Mouse (Mus musculus): Measurements from ENCODE around the gene Miga2. TPM values are rescaled to one million over a fixed set of nuclear protein-coding genes. Genes with fewer than 3 reads are reported as not detected.

Gene Miga2
- polyA plus RNA-seq (2015; fragmentation: Nextera tagmentation; extraction: Ambion mirVana) = 13.8 and 14.9 TPM in 2 replicates

DNA sequence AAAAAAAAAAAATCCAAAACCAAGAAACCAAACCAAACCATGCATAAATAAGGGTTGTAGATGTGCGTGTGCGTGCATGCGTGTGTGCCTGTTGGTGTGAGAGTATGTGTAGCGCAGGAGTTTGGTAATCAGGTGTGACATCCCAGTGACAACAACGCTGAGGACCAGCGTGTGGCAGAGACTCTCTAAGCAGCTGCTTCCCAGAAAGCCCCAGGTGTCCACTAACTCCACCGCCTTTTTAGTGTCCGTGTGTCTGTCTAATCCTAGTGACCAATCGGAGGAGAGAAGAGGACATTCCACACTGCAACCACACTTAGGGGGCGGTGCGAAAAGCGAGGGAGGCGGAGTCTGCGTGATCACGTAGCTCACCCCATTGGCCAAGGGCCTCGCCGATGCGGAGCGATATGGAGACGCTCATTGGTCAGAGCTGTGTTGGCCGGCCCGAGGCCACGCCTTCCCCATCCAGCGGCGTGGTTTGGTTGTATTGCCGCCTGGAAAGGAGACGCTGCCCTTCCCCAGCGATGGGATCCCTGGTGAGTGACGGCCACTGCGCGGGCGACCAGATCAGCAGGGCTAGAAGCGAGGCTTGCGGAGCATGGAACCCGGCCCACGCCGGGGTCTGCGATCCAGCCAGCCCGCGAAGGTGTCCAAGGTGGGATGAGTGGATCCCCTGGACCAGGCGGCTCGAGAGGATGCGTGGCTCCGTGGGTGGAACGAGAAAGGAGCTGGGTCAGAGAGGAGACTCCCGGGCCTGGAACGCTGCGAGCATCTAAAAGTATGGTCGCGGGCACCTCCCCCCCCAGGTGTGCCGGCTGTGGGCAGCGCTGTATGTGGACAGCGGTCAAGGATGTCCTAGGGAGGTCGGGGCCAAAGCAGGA lies at the start of gene Miga2:
TSS of gene Miga2 (plus strand) at position 461 of the 878 bp plus-strand sequence.
- Histone ChIP-seq H3K27me3 (replicated peaks; ENCODE audit: insufficient read depth, low read length) (no peaks in the 10 kb centered on the region), H3K4me1 (ENCODE audit: insufficient read depth, low read depth, low read length) (peaks cover 11% of the 10 kb centered on the region; the same call in 1 of the 2 replicates), H3K9ac (replicated peaks; ENCODE audit: low read depth) (peak within 1 kb of the TSS; percentile 61), H3K4me3 (ENCODE audit: low read depth, low read length) (peak within 1 kb of the TSS; percentile 64), H3K9me3 (ENCODE audit: low read length) (no peaks in the 10 kb centered on the region), H3K4me2 (replicated peaks; ENCODE audit: low read depth, low read length) (peak within 1 kb of the TSS; percentile 76), H3K27ac (ENCODE audit: low read length) (0 out of 2 replicates have a peak within 1 kb of the TSS, but pooled peaks have one; percentile 2), H3K36me3 (ENCODE audit: insufficient read depth, low read length) (peaks cover 4% of the 10 kb centered on the region; the same call in 1 of the 2 replicates)
- TF ChIP-seq CTCF (IDR thresholded peaks at IDR 0.05) (peak; percentile 8; the same call in 1 of the 2 replicates), EP300 (IDR thresholded peaks at IDR 0.05) (no peak)
- under 1% methylated on average over 54 of the region's 54 CpGs for WGBS
- ATAC-seq (peak; percentile 98), DNase-seq (ENCODE audit: low spot score) (peak; percentile 99)

DNA sequence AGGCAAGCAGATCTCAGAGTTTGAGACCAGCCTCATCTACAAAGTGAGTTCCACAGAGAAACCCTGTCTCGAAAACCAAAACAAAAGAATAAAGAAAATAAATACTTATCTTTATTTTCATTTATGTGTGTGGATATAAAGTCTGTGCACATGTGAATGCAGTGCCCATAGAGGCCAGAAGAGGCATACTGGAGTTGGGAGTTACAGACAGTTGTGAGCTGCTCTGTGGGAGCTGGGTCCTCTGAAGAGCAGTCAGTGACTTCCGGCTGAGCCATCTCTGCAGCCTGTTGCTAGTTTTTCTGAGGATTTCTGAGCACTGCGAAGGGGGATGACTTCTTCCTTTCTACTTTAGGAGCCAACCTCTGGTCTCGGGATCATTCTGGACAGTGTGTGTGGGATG lies 47.9 kb upstream of the Miga2 start:
- 88% methylated on average over 4 of the region's 4 CpGs for WGBS
- peak; percentile 31 for TF ChIP-seq CTCF (IDR thresholded peaks at IDR 0.05)
- TF ChIP-seq EP300 (IDR thresholded peaks at IDR 0.05) = no peak
- no peaks in the 10 kb centered on the region for H3K4me1 ChIP-seq (ENCODE audit: insufficient read depth, low read depth, low read length)
- H3K9me3 ChIP-seq (ENCODE audit: low read length) = no peaks in the 10 kb centered on the region
- DNase-seq (ENCODE audit: low spot score) (no peak), ATAC-seq (no peak)
- no peaks in the 10 kb centered on the region for H3K27me3 ChIP-seq (replicated peaks; ENCODE audit: insufficient read depth, low read length)
- no peak overlapping the region for H3K9ac ChIP-seq (replicated peaks; ENCODE audit: low read depth)
- peaks cover 33% of the 10 kb centered on the region for H3K36me3 ChIP-seq (ENCODE audit: insufficient read depth, low read length)
- no peak overlapping the region for H3K4me3 ChIP-seq (ENCODE audit: low read depth, low read length)
- no peak overlapping the region for H3K4me2 ChIP-seq (replicated peaks; ENCODE audit: low read depth, low read length)
- H3K27ac ChIP-seq (ENCODE audit: low read length) = no peak overlapping the region

GRCm38 (mm10) chr2:30316955-30317354 lies 47.1 kb upstream of the Miga2 start:
- no peak for TF ChIP-seq EP300 (IDR thresholded peaks at IDR 0.05)
- TF ChIP-seq CTCF (IDR thresholded peaks at IDR 0.05) = no peak
- H3K9ac ChIP-seq (replicated peaks; ENCODE audit: low read depth) = no peak overlapping the region
- no peak overlapping the region for H3K4me2 ChIP-seq (replicated peaks; ENCODE audit: low read depth, low read length)
- H3K27ac ChIP-seq (ENCODE audit: low read length) = no peak overlapping the region
- DNase-seq (ENCODE audit: low spot score) (no peak), ATAC-seq (no peak)
- WGBS = 94% methylated on average over 5 of the region's 5 CpGs
- no peaks in the 10 kb centered on the region for H3K9me3 ChIP-seq (ENCODE audit: low read length)
- H3K4me3 ChIP-seq (ENCODE audit: low read depth, low read length) = no peak overlapping the region
- no peaks in the 10 kb centered on the region for H3K27me3 ChIP-seq (replicated peaks; ENCODE audit: insufficient read depth, low read length)
- no peaks in the 10 kb centered on the region for H3K4me1 ChIP-seq (ENCODE audit: insufficient read depth, low read depth, low read length)
- H3K36me3 ChIP-seq (ENCODE audit: insufficient read depth, low read length) = peaks cover 33% of the 10 kb centered on the region

GRCm38 (mm10) chr2:30319260-30319659 lies 44.8 kb upstream of the Miga2 start:
- peaks cover 41% of the 10 kb centered on the region for H3K36me3 ChIP-seq (ENCODE audit: insufficient read depth, low read length)
- TF ChIP-seq CTCF (IDR thresholded peaks at IDR 0.05) (0 out of 2 replicates have a peak, but pooled peaks have one; percentile 4), EP300 (IDR thresholded peaks at IDR 0.05) (no peak)

GRCm38 (mm10) chr2:30323111-30323510 lies 40.9 kb upstream of the Miga2 start:
- Histone ChIP-seq H3K36me3 (ENCODE audit: insufficient read depth, low read length) (peaks cover 29% of the 10 kb centered on the region; the same call in 1 of the 2 replicates), H3K9me3 (ENCODE audit: low read length) (no peaks in the 10 kb centered on the region), H3K4me1 (ENCODE audit: insufficient read depth, low read depth, low read length) (no peaks in the 10 kb centered on the region), H3K27ac (ENCODE audit: low read length) (no peak overlapping the region), H3K4me2 (replicated peaks; ENCODE audit: low read depth, low read length) (no peak overlapping the region), H3K4me3 (ENCODE audit: low read depth, low read length) (no peak overlapping the region), H3K27me3 (replicated peaks; ENCODE audit: insufficient read depth, low read length) (no peaks in the 10 kb centered on the region), H3K9ac (replicated peaks; ENCODE audit: low read depth) (no peak overlapping the region)
- no peak for TF ChIP-seq EP300 (IDR thresholded peaks at IDR 0.05)
- no peak for TF ChIP-seq CTCF (IDR thresholded peaks at IDR 0.05)
- no peak for DNase-seq (ENCODE audit: low spot score)
- no peak for ATAC-seq
- 95% methylated on average over 7 of the region's 7 CpGs for WGBS

More at GRCm38 (mm10) chr2:30319260-30319659, 44.8 kb upstream of the Miga2 start:
- 65% methylated on average over 4 of the region's 4 CpGs for WGBS
- H3K9ac ChIP-seq (replicated peaks; ENCODE audit: low read depth) = no peak overlapping the region
- H3K4me3 ChIP-seq (ENCODE audit: low read depth, low read length) = no peak overlapping the region
- no peaks in the 10 kb centered on the region for H3K9me3 ChIP-seq (ENCODE audit: low read length)
- no peak overlapping the region for H3K27ac ChIP-seq (ENCODE audit: low read length)
- no peak for ATAC-seq
- no peaks in the 10 kb centered on the region for H3K4me1 ChIP-seq (ENCODE audit: insufficient read depth, low read depth, low read length)
- DNase-seq (ENCODE audit: low spot score) = no peak
- H3K4me2 ChIP-seq (replicated peaks; ENCODE audit: low read depth, low read length) = no peak overlapping the region
- no peaks in the 10 kb centered on the region for H3K27me3 ChIP-seq (replicated peaks; ENCODE audit: insufficient read depth, low read length)

DNA sequence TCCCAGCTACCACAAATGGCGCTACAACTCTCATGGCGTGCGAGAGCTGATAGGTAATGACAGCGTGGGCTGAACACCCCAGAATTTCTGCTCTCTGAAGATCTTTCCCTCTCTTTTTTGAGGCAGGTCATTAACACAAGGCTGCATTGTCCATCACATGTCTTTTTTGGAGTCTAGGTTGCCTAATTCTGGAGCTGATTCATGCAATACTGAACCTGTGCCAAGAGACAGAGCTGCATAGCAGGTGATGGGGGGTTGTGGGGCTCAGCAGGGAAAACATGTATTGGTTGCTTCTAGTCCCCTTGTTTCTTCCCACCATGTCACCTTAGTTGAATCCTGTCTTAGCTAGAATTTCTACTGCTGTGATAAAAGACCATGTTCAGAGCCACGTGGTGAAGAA lies 38.7 kb upstream of the Miga2 start:
- WGBS = 93% methylated on average over 5 of the region's 5 CpGs
- H3K4me1 ChIP-seq (ENCODE audit: insufficient read depth, low read depth, low read length) = no peaks in the 10 kb centered on the region
- H3K9me3 ChIP-seq (ENCODE audit: low read length) = no peaks in the 10 kb centered on the region
- DNase-seq (ENCODE audit: low spot score) (no peak), ATAC-seq (no peak)
- peaks cover 38% of the 10 kb centered on the region for H3K36me3 ChIP-seq (ENCODE audit: insufficient read depth, low read length)
- H3K27me3 ChIP-seq (replicated peaks; ENCODE audit: insufficient read depth, low read length) = no peaks in the 10 kb centered on the region
- no peak overlapping the region for H3K9ac ChIP-seq (replicated peaks; ENCODE audit: low read depth)
- no peak for TF ChIP-seq EP300 (IDR thresholded peaks at IDR 0.05)
- TF ChIP-seq CTCF (IDR thresholded peaks at IDR 0.05) = no peak
- H3K27ac ChIP-seq (ENCODE audit: low read length) = no peak overlapping the region
- no peak overlapping the region for H3K4me2 ChIP-seq (replicated peaks; ENCODE audit: low read depth, low read length)
- no peak overlapping the region for H3K4me3 ChIP-seq (ENCODE audit: low read depth, low read length)
